Mouse (Mus musculus): ENCODE measurements around the gene Cdiptos.
A peak's percentile ranks its signal among the peaks of the same experiment; 100 is the strongest.

Cdiptos gene

GRCm38 (mm10) chr7:126976878-126977459 lies 1.1 kb upstream of the Cdiptos start:
- DNase-seq (ENCODE audit: inconsistent ontology term): peak; percentile 23

DNA sequence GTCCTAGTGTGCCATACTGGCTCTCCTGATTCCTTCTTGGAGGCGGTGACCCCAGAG lies 177 bp downstream of the Cdiptos start, which contains the start of gene Cdipt:
Gene Cdipt, plus strand, starts transcription at position 22 of the 57 bp plus-strand sequence.
- no peak for DNase-seq (ENCODE audit: inconsistent ontology term)

- no peak for DNase-seq (ENCODE audit: inconsistent ontology term)
These were observed 405 bp downstream of the Cdiptos start for GRCm38 (mm10) chr7:126975493-126975892.

- DNase-seq (ENCODE audit: inconsistent ontology term): no peak
These were observed 8.5 kb downstream of the Cdiptos start for GRCm38 (mm10) chr7:126967361-126967760.

GRCm38 (mm10) chr7:126965568-126965967 lies 10.3 kb downstream of the Cdiptos start:
- DNase-seq (ENCODE audit: inconsistent ontology term): no peak

DNA sequence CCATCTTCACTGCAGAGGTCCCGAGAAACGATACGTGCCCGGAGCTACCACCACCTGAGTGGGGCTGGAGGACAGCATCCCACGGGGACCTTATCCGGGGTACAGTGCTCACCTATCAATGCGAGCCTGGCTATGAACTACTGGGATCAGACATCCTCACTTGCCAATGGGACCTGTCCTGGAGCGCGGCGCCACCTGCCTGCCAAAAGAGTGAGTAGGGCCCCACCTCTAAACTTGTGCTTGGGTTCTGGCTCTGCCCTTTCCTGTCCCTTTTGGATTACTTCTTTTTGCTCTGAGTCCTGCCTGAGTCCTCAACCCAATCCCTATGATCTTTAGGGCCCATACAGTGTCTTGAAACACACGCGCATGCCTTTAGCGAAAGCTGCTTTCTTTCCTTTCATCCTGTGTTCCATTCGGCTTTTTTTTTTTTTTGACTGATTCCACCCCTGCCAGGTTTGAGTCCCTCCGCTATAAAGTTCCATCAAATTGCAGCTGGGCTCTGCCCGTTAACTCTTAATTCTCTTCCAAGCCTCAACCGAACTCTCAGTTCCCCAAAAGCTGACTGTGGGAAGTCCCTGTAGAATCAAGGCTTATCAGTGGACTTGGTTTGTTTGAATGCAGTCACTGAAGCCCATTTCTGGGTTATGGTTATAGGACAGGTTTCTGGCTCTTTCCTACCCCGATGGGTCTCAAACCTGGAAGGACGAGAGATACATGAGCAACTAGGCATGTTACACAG lies 12.2 kb downstream of the Cdiptos start:
- DNase-seq (ENCODE audit: inconsistent ontology term): peak; percentile 35

- no peak for DNase-seq (ENCODE audit: inconsistent ontology term)
These were observed 13.9 kb downstream of the Cdiptos start for GRCm38 (mm10) chr7:126961965-126962364.

DNA sequence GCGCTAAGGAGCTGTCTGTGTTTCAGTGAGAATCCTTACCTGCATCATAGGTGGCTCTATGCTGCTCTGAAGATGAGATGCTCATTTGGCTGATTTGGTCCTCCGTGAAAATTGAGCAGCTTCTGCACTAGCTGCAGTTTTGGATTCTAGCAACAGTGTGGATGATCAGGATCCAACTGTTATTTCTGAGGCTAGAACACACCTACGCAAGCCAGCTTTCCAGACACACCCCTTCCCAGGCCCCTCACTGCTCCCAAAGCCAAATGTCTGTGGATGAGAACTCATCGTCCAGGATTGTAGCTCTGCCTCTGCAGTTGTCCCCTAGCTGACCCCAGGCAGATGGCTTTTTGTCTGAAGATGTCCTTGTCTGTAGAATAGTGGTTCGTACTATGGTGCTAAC lies 14.8 kb downstream of the Cdiptos start:
- DNase-seq (ENCODE audit: inconsistent ontology term): no peak

- no peak for DNase-seq (ENCODE audit: inconsistent ontology term)
These were observed 16.1 kb downstream of the Cdiptos start for GRCm38 (mm10) chr7:126959780-126960179.

- DNase-seq (ENCODE audit: inconsistent ontology term): no peak
These were observed 20.8 kb downstream of the Cdiptos start for GRCm38 (mm10) chr7:126955125-126955524.

GRCm38 (mm10) chr7:126952646-126953045 lies 23.3 kb downstream of the Cdiptos start:
- DNase-seq (ENCODE audit: inconsistent ontology term): no peak

DNA sequence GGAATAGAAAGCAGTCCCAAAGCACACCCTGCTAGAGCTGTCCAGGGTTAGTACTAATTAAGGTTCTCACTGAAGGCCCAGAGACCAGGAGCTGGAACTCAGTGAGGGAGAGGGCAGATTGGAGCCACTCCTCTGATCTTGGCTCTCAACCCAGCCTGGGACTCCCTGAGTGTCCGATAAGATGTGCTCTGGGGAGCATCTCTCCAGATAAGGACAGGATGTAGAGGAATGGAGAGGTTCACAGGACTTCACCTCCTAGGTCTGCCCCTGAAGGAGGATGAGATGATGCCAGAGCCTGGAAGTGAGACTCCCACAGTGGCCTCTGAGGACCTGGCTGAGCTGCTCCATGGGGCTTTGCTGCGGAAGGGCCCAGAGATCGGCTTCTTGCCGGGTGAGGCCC lies 24.2 kb downstream of the Cdiptos start:
- no peak for DNase-seq (ENCODE audit: inconsistent ontology term)

GRCm38 (mm10) chr7:126950647-126951615 lies 25.0 kb downstream of the Cdiptos start:
- DNase-seq (ENCODE audit: inconsistent ontology term): no peak

DNA sequence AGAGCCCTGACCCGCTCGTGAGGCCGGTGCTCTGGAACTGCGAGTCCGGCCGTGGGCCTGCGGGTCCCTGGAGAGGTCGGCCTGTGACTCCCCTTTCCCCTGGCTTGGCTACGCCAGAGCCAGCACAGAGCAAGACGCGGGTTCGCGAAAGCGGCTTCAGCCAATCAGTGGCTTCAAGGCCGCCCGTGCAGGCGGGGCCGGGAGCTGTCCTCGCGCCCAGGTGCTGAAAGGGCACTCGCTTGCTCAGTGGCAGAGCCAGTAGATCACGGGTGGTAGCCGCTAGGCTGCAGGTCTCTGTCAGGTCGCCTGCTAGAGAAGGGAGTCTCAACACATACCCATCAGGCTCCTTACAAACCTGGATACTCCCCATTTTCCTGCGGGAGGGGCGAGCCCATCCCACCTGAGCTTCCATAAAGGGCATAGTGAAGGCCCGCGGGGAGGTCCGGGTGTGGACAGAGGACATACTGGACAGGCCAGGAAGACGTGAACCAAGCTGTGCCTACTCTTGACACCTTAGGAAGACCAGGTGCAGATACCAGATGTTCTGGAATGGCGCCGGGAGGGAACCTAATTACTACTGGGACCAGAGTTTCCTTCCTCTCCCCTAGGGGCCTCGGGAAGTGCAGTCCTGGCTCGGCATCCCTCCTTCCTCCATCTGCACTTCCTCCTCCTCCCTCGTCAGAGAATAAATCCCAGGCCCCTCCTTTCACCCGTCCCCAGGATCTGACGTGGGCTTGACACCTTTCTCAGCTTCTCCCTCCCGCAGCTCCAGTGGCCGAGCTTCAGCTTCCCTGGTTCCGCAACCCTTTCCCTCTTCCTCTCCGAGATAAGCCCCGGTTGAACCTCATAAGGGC lies 25.9 kb downstream of the Cdiptos start, which contains the start of gene Sez6l2:
Gene Sez6l2, plus strand, starts transcription at position 771 of the 854 bp plus-strand sequence.
- peak; percentile 92 for DNase-seq (ENCODE audit: inconsistent ontology term)

DNA sequence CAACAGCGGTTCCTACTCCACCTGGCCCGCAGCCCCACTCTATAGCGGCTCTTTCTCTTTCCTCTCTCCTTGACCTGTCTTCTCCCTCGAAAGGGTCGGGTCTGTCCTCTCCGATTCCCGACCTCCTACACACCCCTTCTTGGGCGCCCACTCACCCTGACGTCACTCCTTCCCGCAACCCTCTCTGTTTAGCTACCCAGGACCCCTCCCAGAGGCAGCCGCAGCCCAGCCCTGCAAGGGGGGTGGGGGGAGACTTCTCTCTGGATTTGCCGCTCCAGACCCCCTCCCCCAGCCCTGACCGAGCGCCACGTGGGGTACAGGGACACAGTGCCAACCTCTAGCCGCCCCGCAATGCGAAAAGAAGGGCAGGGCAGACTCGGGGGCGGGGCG lies 26.5 kb downstream of the Cdiptos start, which contains the start of gene Asphd1:
Gene Asphd1, minus strand, starts transcription at position 180 of the 390 bp plus-strand sequence.
- no peak for DNase-seq (ENCODE audit: inconsistent ontology term)

DNA sequence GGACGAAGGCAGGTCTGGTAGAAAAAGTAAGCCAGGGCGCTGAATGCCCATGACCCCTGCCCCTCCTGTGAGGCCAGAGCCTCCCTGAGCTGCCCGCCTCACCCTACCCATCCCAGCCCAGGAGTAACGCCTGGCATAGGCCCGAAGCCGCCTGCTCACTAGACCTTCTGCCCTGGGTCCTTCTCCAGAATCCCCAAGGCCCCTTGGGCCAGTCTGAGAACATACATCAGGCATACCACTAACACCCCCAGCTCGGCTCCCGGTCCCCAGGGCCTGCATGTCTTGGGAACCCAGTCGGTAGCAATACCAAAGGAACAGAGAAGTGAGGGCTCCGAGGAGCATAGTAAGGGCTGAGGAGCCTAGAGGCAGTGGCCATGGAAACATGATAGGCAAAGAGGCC lies 27.3 kb downstream of the Cdiptos start:
- no peak for DNase-seq (ENCODE audit: inconsistent ontology term)

GRCm38 (mm10) chr7:126946530-126946929 lies 29.4 kb downstream of the Cdiptos start:
- DNase-seq (ENCODE audit: inconsistent ontology term): peak; percentile 15

DNA sequence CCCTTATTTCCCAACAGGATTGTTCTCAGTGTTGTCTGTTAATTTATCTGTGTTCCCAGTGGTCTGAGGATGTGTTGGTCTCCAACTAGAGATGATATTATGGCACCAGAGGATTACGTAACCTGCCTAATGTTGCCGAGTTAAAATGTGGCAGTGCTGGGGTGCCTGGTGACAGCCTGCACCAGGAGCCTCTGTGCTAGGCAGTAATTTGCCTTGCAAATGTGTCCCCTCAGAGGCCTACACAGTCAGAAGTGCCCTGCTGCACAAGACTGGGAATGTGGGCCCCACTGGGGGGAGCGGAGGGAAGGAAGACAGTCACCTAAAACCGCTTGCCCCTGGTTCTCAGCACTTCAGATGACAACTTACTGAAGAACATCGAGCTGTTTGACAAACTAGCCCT lies 34.1 kb downstream of the Cdiptos start:
- DNase-seq (ENCODE audit: inconsistent ontology term): no peak

GRCm38 (mm10) chr7:126941171-126941570 lies 34.7 kb downstream of the Cdiptos start:
- DNase-seq (ENCODE audit: inconsistent ontology term): no peak

GRCm38 (mm10) chr7:126932652-126933051 lies 43.2 kb downstream of the Cdiptos start:
- DNase-seq (ENCODE audit: inconsistent ontology term): no peak

DNA sequence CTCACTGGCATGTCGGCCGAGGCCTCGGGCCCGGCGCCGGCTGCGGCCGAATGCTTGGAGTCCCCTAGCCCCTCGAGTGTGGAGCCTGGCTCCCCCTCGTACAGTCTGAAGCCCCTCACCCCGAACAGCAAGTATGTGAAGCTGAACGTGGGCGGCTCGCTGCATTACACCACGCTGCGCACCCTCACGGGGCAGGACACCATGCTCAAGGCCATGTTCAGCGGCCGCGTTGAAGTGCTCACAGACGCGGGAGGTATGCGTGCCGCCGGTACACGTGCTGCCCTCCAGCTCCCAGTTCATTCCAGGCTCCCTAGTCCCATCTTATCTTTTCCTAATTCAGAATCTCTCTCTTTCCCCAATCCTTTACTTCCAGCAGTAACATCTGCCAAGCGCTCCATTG lies 46.9 kb downstream of the Cdiptos start:
- no peak for DNase-seq (ENCODE audit: inconsistent ontology term)
